23 mouse cellular contexts compared by ENCODE assay signal in the genomic region with DNA sequence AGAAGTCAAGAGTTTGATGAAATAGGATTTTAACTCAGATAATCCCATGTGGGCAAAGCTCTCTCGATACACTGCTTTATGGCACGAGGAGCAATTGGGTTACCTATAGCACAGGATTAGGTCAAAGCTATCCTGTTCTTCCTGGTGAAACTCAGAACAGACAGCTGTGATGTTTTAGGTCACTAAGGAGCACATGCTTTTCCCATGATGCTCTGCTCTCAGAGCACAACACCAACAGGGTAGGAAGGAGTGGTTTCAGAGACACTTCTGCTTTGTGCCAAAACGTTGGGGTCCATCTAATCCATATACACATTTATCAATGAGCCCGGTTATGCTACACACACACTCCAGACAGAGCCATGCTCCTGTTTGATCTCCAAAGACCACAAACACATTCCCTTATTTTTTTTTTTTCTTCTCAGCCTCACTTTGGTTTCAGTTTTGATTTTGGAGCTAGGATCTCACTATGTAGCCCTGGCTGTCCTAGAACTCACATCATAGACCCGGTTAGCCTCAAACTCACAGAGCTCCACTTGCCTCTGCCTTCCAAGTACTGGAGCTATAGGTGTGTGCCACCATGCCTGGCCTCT. TPM values are rescaled to one million over a fixed set of nuclear protein-coding genes. Genes with fewer than 3 reads are reported as not detected.
A peak's percentile ranks its signal among the peaks of the same experiment; 100 is the strongest.
DNase-seq lines count a peak whose midpoint lies in the region; TF ChIP-seq lines count a peak whose summit lies in the region.
"Had no signal": no experiment of that assay in that cellular context is flagged by ENCODE, and none has a peak within 500 bp of the region (broad histone marks: within the 10 kb centered on the region; RNA-seq: fewer than 3 reads in every experiment).

No protein-coding gene starts in this region.

- peaks cover 25 to 57% of the 10 kb centered on the region in 2 experiments for H3K4me1 ChIP-seq in CH12.LX (ENCODE audit: control insufficient read depth in 1 of 2, insufficient read depth in 2 of 2)
- H3K4me1 ChIP-seq: forebrain, embryonic 12.5 days had no signal

- H3K27ac ChIP-seq in CH12.LX (ENCODE audit: insufficient read depth, low read depth): no peak overlapping the region
- H3K27ac ChIP-seq: embryonic facial prominence, embryonic 13.5 days; embryonic facial prominence, embryonic 15.5 days; forebrain, embryonic 10.5 days; forebrain, embryonic 12.5 days had no signal

- H3K9me3 ChIP-seq in CH12.LX (replicated peaks; ENCODE audit: low read length): peaks cover 7% of the 10 kb centered on the region
- H3K9me3 ChIP-seq: embryonic facial prominence, embryonic 13.5 days; embryonic facial prominence, embryonic 15.5 days; forebrain, embryonic 10.5 days; forebrain, embryonic 12.5 days had no signal

- no peaks in the 10 kb centered on the region for H3K79me2 ChIP-seq in CH12.LX (replicated peaks; ENCODE audit: control insufficient read depth, extremely low read depth, insufficient read depth, poor library complexity, severe bottlenecking)

- dilution Hi-C loops in CH12.LX (cut with MboI; ENCODE audit: extremely low pct_ligation_motif_present, extremely low pct_unique_long_range_greater_than_20kb, low sequenced_read_pairs): no loop called here

- H3K4me3 ChIP-seq in CH12.LX (replicated peaks in 1 of 3; ENCODE audit: low read depth in 2 of 3, low read length in 2 of 3, poor library complexity in 1 of 3): no peak overlapping the region
- H3K4me3 ChIP-seq: embryonic facial prominence, embryonic 13.5 days; embryonic facial prominence, embryonic 15.5 days; erythroblast, embryonic 14.5 days; forebrain, embryonic 10.5 days; forebrain, embryonic 12.5 days had no signal

- peaks cover 5% of the 10 kb centered on the region for H3K27me3 ChIP-seq in CH12.LX (replicated peaks)
- no peaks in the 10 kb centered on the region for H3K27me3 ChIP-seq in splenic B cell, adult 2 months (ENCODE audit: control insufficient read depth, insufficient read depth, low read length, poor library complexity, severe bottlenecking)
- H3K27me3 ChIP-seq: embryonic facial prominence, embryonic 13.5 days; embryonic facial prominence, embryonic 15.5 days; forebrain, embryonic 12.5 days; Patski had no signal

- no peak for TF ChIP-seq CTCF in CH12.LX (conservative IDR thresholded peaks at IDR 0.05 in 1 of 2, IDR thresholded peaks at IDR 0.05 in 1 of 2; ENCODE audit: low read depth in 2 of 2, low read length in 2 of 2)

- no peaks in the 10 kb centered on the region for H3K36me3 ChIP-seq in CH12.LX (replicated peaks in 1 of 2; ENCODE audit: control insufficient read depth in 1 of 2, insufficient read depth in 1 of 2, low read length in 1 of 2)
- no peaks in the 10 kb centered on the region for H3K36me3 ChIP-seq in splenic B cell, adult 2 months (ENCODE audit: control insufficient read depth, insufficient read depth, low read length, poor library complexity, severe bottlenecking)
- H3K36me3 ChIP-seq: embryonic facial prominence, embryonic 13.5 days; embryonic facial prominence, embryonic 15.5 days; forebrain, embryonic 10.5 days; forebrain, embryonic 12.5 days had no signal

- TF ChIP-seq RAD21 in CH12.LX (IDR thresholded peaks at IDR 0.05; ENCODE audit: low read depth, low read length): no peak

- H3K4me2 ChIP-seq in CH12.LX (ENCODE audit: insufficient read depth, low read depth, poor library complexity, severe bottlenecking): no peak overlapping the region
- H3K4me2 ChIP-seq: embryonic facial prominence, embryonic 13.5 days; embryonic facial prominence, embryonic 15.5 days; forebrain, embryonic 12.5 days had no signal

- peak; percentile 27; the same call in 1 of the 2 replicates for TF ChIP-seq POLR2A in CH12.LX (IDR thresholded peaks at IDR 0.05; ENCODE audit: low read depth, low read length)

- DNase-seq in 416B (ENCODE audit: low read depth) (peak; percentile 23), CH12.LX (ENCODE audit: extremely low read depth) (no peak)
- peak; percentile 43 for DNase-seq in induced T-regulatory cell, adult 2 months (ENCODE audit: low read depth)
- peak; percentile 38 for DNase-seq in splenic B cell, adult 2 months (ENCODE audit: low read depth, low spot score)
- no peak for DNase-seq in layer of hippocampus, adult 8-10 months (ENCODE audit: low spot score in 2 of 2)
- no peak for DNase-seq in layer of hippocampus, postnatal 10 days (ENCODE audit: low spot score in 2 of 2)
- no peak for DNase-seq in adrenal gland, adult 8-10 months
- DNase-seq: adrenal gland, postnatal 10 days; adrenal gland, postnatal 25 days; B cell, adult 2 months; cerebellum, adult 11 months; cerebellum, adult 18-20 months; cerebellum, adult 8-10 months; cerebellum, adult 9-11 months; cerebellum, postnatal 14 days; cerebellum, postnatal 36 days; embryo, embryonic 11 days had no signal

- in situ Hi-C loops in CH12.LX (cut with MboI; ENCODE audit: low pct_ligation_motif_present, low pct_unique_long_range_greater_than_20kb, low sequenced_read_pairs): loop anchor here (5.0 to 25.0 kb wide), 4 partner anchors 178 to 648 kb away; a partner anchor contains a TSS

- no peak for TF ChIP-seq EP300 in CH12.LX (IDR thresholded peaks at IDR 0.05; ENCODE audit: low read length)

- H3K9ac ChIP-seq in CH12.LX (ENCODE audit: insufficient read depth, low read depth): no peak overlapping the region
- H3K9ac ChIP-seq: embryonic facial prominence, embryonic 13.5 days; embryonic facial prominence, embryonic 15.5 days; forebrain, embryonic 12.5 days had no signal

TF ChIP-seq in CH12.LX, 34 proteins besides CTCF, POLR2A, EP300 and RAD21:
- TF ChIP-seq IRF4 (IDR thresholded peaks at IDR 0.05; ENCODE audit: low read depth, low read length): no peak
- TF ChIP-seq GABPA (IDR thresholded peaks at IDR 0.05; ENCODE audit: insufficient replicate concordance, low read depth, low read length): no peak
- no peak for TF ChIP-seq NRF1 (IDR thresholded peaks at IDR 0.05; ENCODE audit: low read depth, low read length)
- peak; percentile 89 for TF ChIP-seq MAX (IDR thresholded peaks at IDR 0.05; ENCODE audit: low read length)
- no peak for TF ChIP-seq CHD2 (IDR thresholded peaks at IDR 0.05; ENCODE audit: low read length)
- no peak for TF ChIP-seq USF1 (IDR thresholded peaks at IDR 0.05; ENCODE audit: low read depth, low read length)
- TF ChIP-seq KAT2A (IDR thresholded peaks at IDR 0.05; ENCODE audit: insufficient replicate concordance, low read length): no peak
- no peak for TF ChIP-seq CHD1 (IDR thresholded peaks at IDR 0.05; ENCODE audit: low read depth, low read length)
- peak; percentile 67 for TF ChIP-seq MYC (IDR thresholded peaks at IDR 0.05; ENCODE audit: low read depth, low read length)
- 0 out of 2 replicates have a peak, but pooled peaks have one; percentile 13 for TF ChIP-seq E2F4 (IDR thresholded peaks at IDR 0.05; ENCODE audit: insufficient replicate concordance, low read depth, low read length)
- TF ChIP-seq MAZ (IDR thresholded peaks at IDR 0.05; ENCODE audit: low read depth, low read length): 0 out of 2 replicates have a peak, but pooled peaks have one; percentile 37
- TF ChIP-seq JUND (conservative IDR thresholded peaks at IDR 0.05; ENCODE audit: low read depth, low read length): no peak
- TF ChIP-seq UBTF (IDR thresholded peaks at IDR 0.05; ENCODE audit: low read depth, low read length): no peak
- no peak for TF ChIP-seq ELF1 (IDR thresholded peaks at IDR 0.05; ENCODE audit: low read depth, low read length)
- TF ChIP-seq SMC3 (IDR thresholded peaks at IDR 0.05; ENCODE audit: low read depth, low read length): no peak
- no peak for TF ChIP-seq MXI1 (IDR thresholded peaks at IDR 0.05; ENCODE audit: low read depth, low read length)
- peak; percentile 17; the same call in 1 of the 2 replicates for TF ChIP-seq BHLHE40 (IDR thresholded peaks at IDR 0.05; ENCODE audit: low read depth, low read length)
- no peak for TF ChIP-seq TCF12 (IDR thresholded peaks at IDR 0.05; ENCODE audit: low read depth, low read length)
- no peak for TF ChIP-seq ZMIZ1 (IDR thresholded peaks at IDR 0.05; ENCODE audit: low read depth, low read length)
- 0 out of 2 replicates have a peak, but pooled peaks have one; percentile 45 for TF ChIP-seq SIN3A (IDR thresholded peaks at IDR 0.05; ENCODE audit: low read length)
- peak; percentile 78 for TF ChIP-seq ZNF384 (IDR thresholded peaks at IDR 0.05; ENCODE audit: low read depth, low read length)
- TF ChIP-seq MEF2A (IDR thresholded peaks at IDR 0.05; ENCODE audit: borderline replicate concordance, low read depth, low read length): no peak
- peak; percentile 26; the same call in 1 of the 2 replicates for TF ChIP-seq ETS1 (conservative IDR thresholded peaks at IDR 0.05; ENCODE audit: low read depth, low read length)
- peak; percentile 39; the same call in 1 of the 2 replicates for TF ChIP-seq NELFE (IDR thresholded peaks at IDR 0.05; ENCODE audit: low read depth, low read length)
- TF ChIP-seq TBP (conservative IDR thresholded peaks at IDR 0.05; ENCODE audit: low read depth, low read length): no peak
- no peak for TF ChIP-seq ZKSCAN1 (IDR thresholded peaks at IDR 0.05; ENCODE audit: borderline replicate concordance, low read depth, low read length)
- no peak for TF ChIP-seq JUN (IDR thresholded peaks at IDR 0.05; ENCODE audit: insufficient read depth, low read depth, low read length)
- TF ChIP-seq ZC3H11A (IDR thresholded peaks at IDR 0.05; ENCODE audit: low read depth, low read length): no peak
- TF ChIP-seq USF2 (conservative IDR thresholded peaks at IDR 0.05; ENCODE audit: low read depth, low read length): no peak
- TF ChIP-seq RCOR1 (conservative IDR thresholded peaks at IDR 0.05; ENCODE audit: low read depth, low read length): no peak
- TF ChIP-seq HCFC1 (IDR thresholded peaks at IDR 0.05; ENCODE audit: low read depth, low read length): 0 out of 2 replicates have a peak, but pooled peaks have one; percentile 11
- TF ChIP-seq POLR2AphosphoS2 (IDR thresholded peaks at IDR 0.05; ENCODE audit: low read depth, low read length): no peak
- TF ChIP-seq MAFK (IDR thresholded peaks at IDR 0.05; ENCODE audit: insufficient replicate concordance, low read length): no peak
- TF ChIP-seq PAX5 (IDR thresholded peaks at IDR 0.05; ENCODE audit: low read length): no peak

RNA-seq across cellular contexts. Expression of a gene that starts 44.5 kb away (rescaled TPM):
- total RNA-seq in CH12.LX (2012; rRNA removed) (54.7 and 84.1 TPM in 2 replicates), CH12.LX (2014; rRNA removed) (104 and 122 TPM in 2 replicates)
- polyA plus RNA-seq in CH12.LX (2012; ENCODE audit: insufficient read length, low read depth): 118 and 129 TPM in 2 replicates
- 100 to 1,000 TPM in 2 of 4 experiments, 10 to 100 TPM in 2; 83.5 to 104 (median 100.0) TPM for total RNA-seq in layer of hippocampus, adult 8-10 months (2022)
- total RNA-seq in layer of hippocampus, postnatal 10 days (2021): 100 to 1,000 TPM in 1 of 2 experiments, 10 to 100 TPM in 1; 93.4 to 122 TPM
- 10 to 100 TPM; 37.7 to 96.3 (median 62.2) TPM for total RNA-seq in adrenal gland, adult 8-10 months (2022)

Comparison
In these comparisons a context has a peak if more than half of its experiments do, and no peak if none do; other contexts are left out.
1. DNase-seq: peak in 416B (single experiment), induced T-regulatory cell, adult 2 months (single experiment) and splenic B cell, adult 2 months (single experiment); none in CH12.LX (single experiment), layer of hippocampus, adult 8-10 months (0 of 2), layer of hippocampus, postnatal 10 days (0 of 2) and adrenal gland, adult 8-10 months (single experiment).